Mouse (Mus musculus): ENCODE results near the gene Sqstm1. TPM values are rescaled to one million over a fixed set of nuclear protein-coding genes. Genes with fewer than 3 reads are reported as not detected.

Gene Sqstm1
- polyA plus RNA-seq, 1 experiment, result 332 TPM

DNA sequence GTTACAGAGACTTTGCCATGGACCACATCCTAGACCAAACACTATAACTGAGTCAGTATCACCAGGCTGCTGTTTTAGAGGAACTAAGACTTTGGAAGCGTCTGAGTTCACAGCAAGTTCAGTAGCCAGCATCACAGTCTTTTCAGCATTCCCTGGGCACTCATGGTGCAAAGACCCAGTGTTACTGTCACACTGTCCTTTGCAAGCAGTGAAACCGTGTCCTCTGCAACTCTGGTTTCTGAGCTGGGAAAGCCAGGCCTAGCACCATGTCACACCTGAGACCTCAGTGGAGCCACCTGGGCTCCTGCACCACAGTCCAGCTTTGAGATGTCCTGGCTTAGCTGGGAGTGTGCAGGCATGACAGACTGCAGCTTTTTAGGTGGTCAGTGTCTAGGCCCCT, 11.7 kb downstream of the Sqstm1 start:
- no peak for TF ChIP-seq CTCF (IDR thresholded peaks at IDR 0.05; ENCODE audit: borderline replicate concordance, insufficient read depth, low read length)
- no peak for TF ChIP-seq POLR2A (IDR thresholded peaks at IDR 0.05; ENCODE audit: low read depth, low read length)
- Histone ChIP-seq H3K27ac (ENCODE audit: insufficient read depth, low read length) (no peak overlapping the region), H3K4me1 (ENCODE audit: control insufficient read depth, insufficient read depth, low read length) (no peaks in the 10 kb centered on the region), H3K4me3 (ENCODE audit: insufficient read depth, low read length) (no peak overlapping the region)

DNA sequence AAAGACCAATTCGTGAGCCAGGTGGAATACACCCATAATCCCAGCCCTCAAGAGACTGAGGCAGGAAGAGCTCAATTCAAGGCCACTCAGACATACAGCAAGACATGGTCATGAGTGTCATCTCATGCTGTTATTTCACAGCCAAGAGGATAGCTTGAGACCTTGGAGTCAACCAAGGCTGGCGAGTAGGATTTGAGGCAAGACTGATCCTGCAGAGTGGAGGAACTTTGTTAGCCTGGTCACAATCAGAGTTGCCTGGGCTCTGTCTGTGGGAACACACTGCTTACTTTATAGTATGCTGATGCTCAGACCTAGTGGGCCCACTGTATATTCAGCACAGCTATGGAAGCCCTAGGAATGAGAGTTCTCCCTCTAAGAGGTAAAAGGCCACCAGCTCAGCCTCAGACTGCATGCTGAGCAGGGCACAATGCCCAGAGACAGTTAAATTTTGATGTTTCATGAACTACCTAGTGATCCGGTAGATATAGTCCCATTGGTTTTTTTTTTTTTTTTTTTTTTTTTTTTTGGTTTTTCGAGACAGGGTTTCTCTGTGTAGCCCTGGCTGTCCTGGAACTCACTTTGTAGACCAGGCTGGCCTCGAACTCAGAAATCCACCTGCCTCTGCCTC, 12.3 kb downstream of the Sqstm1 start:
- no peak for TF ChIP-seq CTCF (IDR thresholded peaks at IDR 0.05; ENCODE audit: borderline replicate concordance, insufficient read depth, low read length)
- no peak for TF ChIP-seq POLR2A (IDR thresholded peaks at IDR 0.05; ENCODE audit: low read depth, low read length)
- Histone ChIP-seq H3K27ac (ENCODE audit: insufficient read depth, low read length) (no peak overlapping the region), H3K4me1 (ENCODE audit: control insufficient read depth, insufficient read depth, low read length) (no peaks in the 10 kb centered on the region), H3K4me3 (ENCODE audit: insufficient read depth, low read length) (no peak overlapping the region)

DNA sequence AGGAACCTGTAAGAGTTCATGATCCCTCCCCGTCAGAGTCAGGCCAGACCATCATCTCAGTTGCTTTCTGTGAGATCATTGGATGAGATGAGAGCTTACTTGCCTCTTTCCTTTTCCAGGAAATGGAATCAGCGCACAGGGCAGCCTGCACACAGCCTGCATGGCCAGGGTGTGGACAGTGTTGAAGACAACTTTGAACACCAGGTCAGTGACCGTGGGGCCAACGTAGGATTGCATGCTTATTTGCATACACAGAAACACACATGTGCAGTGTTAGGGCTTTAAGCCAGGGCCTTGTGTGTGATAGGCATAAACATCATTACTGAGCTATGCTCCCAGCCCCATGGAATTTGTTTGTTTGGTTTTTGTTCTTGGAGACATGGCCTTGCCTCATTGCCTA, 13.1 kb downstream of the Sqstm1 start:
- no peak for TF ChIP-seq POLR2A (IDR thresholded peaks at IDR 0.05; ENCODE audit: low read depth, low read length)
- no peak for TF ChIP-seq CTCF (IDR thresholded peaks at IDR 0.05; ENCODE audit: borderline replicate concordance, insufficient read depth, low read length)
- Histone ChIP-seq H3K4me1 (ENCODE audit: control insufficient read depth, insufficient read depth, low read length) (no peaks in the 10 kb centered on the region), H3K4me3 (ENCODE audit: insufficient read depth, low read length) (no peak overlapping the region), H3K27ac (ENCODE audit: insufficient read depth, low read length) (no peak overlapping the region)

DNA sequence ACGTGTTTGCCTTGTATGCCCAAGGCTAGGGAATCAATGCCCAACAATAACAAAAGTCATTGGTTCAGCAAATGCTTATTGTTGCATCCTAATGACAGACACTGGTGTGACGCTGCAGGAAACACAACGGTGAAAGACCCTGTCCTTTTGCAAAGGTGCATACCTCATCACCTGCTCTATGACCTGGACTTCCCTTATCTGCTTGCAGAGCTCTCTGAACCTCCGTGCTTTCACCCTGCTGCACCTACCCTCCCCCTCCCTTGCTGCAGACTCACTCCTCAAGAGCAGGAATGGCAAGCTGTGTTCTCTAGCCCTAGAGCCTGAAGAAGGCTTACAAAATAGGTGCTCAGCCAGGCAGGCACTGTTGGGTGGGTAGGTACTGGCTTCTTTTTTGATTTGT, 15.8 kb downstream of the Sqstm1 start:
- Histone ChIP-seq H3K27ac (ENCODE audit: insufficient read depth, low read length) (no peak overlapping the region), H3K4me3 (ENCODE audit: insufficient read depth, low read length) (no peak overlapping the region), H3K4me1 (ENCODE audit: control insufficient read depth, insufficient read depth, low read length) (no peaks in the 10 kb centered on the region)
- TF ChIP-seq CTCF (IDR thresholded peaks at IDR 0.05; ENCODE audit: borderline replicate concordance, insufficient read depth, low read length), result no peak
- TF ChIP-seq POLR2A (IDR thresholded peaks at IDR 0.05; ENCODE audit: low read depth, low read length), result no peak

DNA sequence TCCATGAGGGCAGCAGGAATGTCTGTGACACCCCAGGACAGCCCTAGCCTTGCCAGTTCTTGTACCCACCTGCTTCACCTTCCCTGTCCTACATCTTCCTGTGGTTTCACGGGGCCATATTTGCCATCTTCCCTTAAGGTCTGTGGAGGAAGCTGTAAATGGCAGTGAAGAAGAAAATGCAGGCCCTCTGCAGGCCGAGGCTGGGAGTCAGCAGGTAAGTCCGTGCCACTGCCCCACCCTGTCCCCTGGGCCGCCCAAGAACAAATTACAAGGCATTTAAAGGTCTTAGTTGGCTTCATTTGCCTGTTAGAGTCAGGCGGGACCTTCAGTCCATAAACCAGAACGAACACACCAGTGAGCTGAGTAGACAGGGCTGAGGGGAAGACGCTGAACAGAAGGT, 16.6 kb downstream of the Sqstm1 start:
- Histone ChIP-seq H3K4me1 (ENCODE audit: control insufficient read depth, insufficient read depth, low read length) (no peaks in the 10 kb centered on the region), H3K4me3 (ENCODE audit: insufficient read depth, low read length) (no peak overlapping the region), H3K27ac (ENCODE audit: insufficient read depth, low read length) (no peak overlapping the region)
- no peak for TF ChIP-seq CTCF (IDR thresholded peaks at IDR 0.05; ENCODE audit: borderline replicate concordance, insufficient read depth, low read length)

DNA sequence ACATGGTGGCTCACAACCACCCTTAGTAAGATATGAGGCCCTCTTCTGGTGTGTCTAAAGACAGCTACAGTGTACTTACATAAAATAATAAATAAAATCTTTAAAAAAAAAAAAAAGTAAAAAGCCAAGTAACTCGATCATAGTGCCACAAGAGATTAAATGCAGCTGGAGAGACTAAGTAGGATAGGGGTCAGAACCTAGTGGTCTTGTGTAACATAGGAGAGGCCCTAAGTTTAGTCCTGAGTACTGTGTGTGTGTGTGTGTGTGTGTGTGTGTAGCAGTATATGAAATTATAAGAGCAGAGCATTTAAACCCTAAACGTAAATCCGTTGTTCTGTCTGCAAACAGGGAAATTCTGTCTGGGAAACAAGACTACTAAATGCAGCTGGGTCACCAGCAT, 18.3 kb downstream of the Sqstm1 start:
- TF ChIP-seq CTCF (IDR thresholded peaks at IDR 0.05; ENCODE audit: borderline replicate concordance, insufficient read depth, low read length), result no peak
- no peak for TF ChIP-seq POLR2A (IDR thresholded peaks at IDR 0.05; ENCODE audit: low read depth, low read length)
- no peak overlapping the region for H3K27ac ChIP-seq (ENCODE audit: insufficient read depth, low read length)
- no peaks in the 10 kb centered on the region for H3K4me1 ChIP-seq (ENCODE audit: control insufficient read depth, insufficient read depth, low read length)
- no peak overlapping the region for H3K4me3 ChIP-seq (ENCODE audit: insufficient read depth, low read length)

DNA sequence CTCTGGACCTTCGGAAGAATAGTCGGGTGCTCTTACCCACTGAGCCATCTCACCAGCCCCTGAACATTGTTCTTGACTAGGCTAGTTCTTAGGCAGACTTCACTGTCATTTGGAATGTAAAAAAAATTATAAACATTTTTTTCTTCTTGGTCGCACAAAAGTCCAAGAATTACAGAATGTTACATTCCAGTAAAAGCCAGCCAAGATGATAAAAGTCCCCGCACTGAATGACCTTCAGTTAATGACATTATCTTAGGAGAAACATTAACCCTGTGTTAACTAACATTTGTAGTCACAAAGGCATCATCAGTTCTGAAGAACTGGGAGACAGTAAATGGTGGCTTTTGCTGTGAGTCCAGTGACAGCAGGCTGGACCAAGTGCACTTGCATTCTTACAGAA, 20.3 kb downstream of the Sqstm1 start:
- TF ChIP-seq CTCF (IDR thresholded peaks at IDR 0.05; ENCODE audit: borderline replicate concordance, insufficient read depth, low read length) (no peak), POLR2A (IDR thresholded peaks at IDR 0.05; ENCODE audit: low read depth, low read length) (no peak)
- Histone ChIP-seq H3K4me1 (ENCODE audit: control insufficient read depth, insufficient read depth, low read length) (no peaks in the 10 kb centered on the region), H3K27ac (ENCODE audit: insufficient read depth, low read length) (no peak overlapping the region), H3K4me3 (ENCODE audit: insufficient read depth, low read length) (no peak overlapping the region)

DNA sequence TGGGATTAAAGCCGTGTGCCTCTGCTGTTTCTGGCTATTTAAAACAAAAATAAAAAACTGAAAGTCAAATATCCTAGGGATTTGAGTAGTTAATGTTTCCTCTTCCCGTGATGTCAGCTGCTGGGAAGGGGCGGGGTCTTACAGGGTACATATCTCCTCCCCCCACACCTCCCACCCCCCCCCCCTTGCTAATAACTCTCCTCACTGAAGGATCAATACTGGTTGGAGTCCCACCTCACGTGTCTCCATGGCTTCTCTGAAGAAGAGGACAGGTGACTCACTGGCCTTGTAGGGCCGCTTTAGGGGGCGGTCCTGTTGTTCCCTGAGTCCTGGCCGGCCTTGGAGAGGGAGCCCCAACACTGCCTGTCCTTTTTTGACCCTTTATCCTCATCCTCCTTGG, 21.9 kb downstream of the Sqstm1 start:
- H3K4me1 ChIP-seq (ENCODE audit: control insufficient read depth, insufficient read depth, low read length), result no peaks in the 10 kb centered on the region
- no peak overlapping the region for H3K27ac ChIP-seq (ENCODE audit: insufficient read depth, low read length)
- H3K4me3 ChIP-seq (ENCODE audit: insufficient read depth, low read length), result no peak overlapping the region
- TF ChIP-seq POLR2A (IDR thresholded peaks at IDR 0.05; ENCODE audit: low read depth, low read length) (no peak), CTCF (IDR thresholded peaks at IDR 0.05; ENCODE audit: borderline replicate concordance, insufficient read depth, low read length) (no peak)

DNA sequence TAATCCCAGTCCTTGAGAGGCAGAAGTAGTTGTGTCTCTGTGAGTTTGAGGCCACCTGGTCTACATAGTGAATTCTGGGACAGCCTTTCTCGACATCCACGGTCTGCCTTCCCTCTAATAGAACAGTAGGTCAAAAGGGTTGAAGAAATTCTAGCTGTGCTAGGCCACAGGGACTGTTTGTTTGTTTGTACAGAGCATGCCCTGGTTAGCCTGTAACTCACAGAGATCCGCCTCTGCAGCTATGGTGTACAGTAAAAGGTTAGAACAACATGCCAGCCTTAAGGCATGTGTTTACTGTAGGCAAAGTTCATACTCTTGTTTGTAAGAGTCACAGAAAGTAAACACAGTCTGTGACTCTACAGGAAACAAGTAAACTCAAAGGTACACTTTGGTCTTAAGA, 25.8 kb downstream of the Sqstm1 start:
- Histone ChIP-seq H3K4me3 (ENCODE audit: insufficient read depth, low read length) (no peak overlapping the region), H3K27ac (ENCODE audit: insufficient read depth, low read length) (no peak overlapping the region), H3K4me1 (ENCODE audit: control insufficient read depth, insufficient read depth, low read length) (no peaks in the 10 kb centered on the region)
- TF ChIP-seq CTCF (IDR thresholded peaks at IDR 0.05; ENCODE audit: borderline replicate concordance, insufficient read depth, low read length) (no peak), POLR2A (IDR thresholded peaks at IDR 0.05; ENCODE audit: low read depth, low read length) (no peak)

DNA sequence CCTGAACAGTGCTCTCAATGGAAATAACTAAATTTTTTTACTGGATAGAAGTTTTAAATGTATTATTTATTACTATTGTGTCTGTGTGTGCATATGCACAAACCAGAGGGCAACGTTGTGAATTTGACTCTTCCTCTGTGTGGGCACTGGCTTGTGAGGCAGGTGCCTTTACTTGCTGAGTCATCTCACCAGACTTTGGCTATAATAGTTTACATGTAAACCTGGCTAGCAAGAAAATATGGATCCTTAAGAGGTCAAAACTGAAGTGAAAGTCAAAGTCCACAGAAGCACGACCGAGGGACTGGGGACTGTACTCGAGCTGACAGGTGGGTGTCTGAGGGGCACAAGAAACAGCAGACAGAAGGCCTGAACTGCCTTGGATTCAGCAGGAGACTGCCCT, 27.9 kb downstream of the Sqstm1 start:
- H3K27ac ChIP-seq (ENCODE audit: insufficient read depth, low read length), result no peak overlapping the region
- H3K4me1 ChIP-seq (ENCODE audit: control insufficient read depth, insufficient read depth, low read length), result no peaks in the 10 kb centered on the region
- no peak overlapping the region for H3K4me3 ChIP-seq (ENCODE audit: insufficient read depth, low read length)
- TF ChIP-seq POLR2A (IDR thresholded peaks at IDR 0.05; ENCODE audit: low read depth, low read length) (no peak), CTCF (IDR thresholded peaks at IDR 0.05; ENCODE audit: borderline replicate concordance, insufficient read depth, low read length) (no peak)
